Mouse (Mus musculus): Measurements from ENCODE around the gene Pced1b.

- TF ChIP-seq CTCF (IDR thresholded peaks at IDR 0.05; ENCODE audit: low read depth, low read length) (no peak), POLR2AphosphoS5 (IDR thresholded peaks at IDR 0.05; ENCODE audit: insufficient replicate concordance, low read depth, low read length) (no peak), TAL1 (conservative IDR thresholded peaks at IDR 0.05; ENCODE audit: low read depth, low read length) (no peak), GATA1 (IDR thresholded peaks at IDR 0.05; ENCODE audit: borderline replicate concordance, low read length) (no peak)
Observed at GRCm38 (mm10) chr15:97258483-97259230, 11.8 kb downstream of the Pced1b start.

All from G1E (cell line).